Mouse (Mus musculus): ENCODE data around the gene Mb21d2. TPM values are rescaled to one million over a fixed set of nuclear protein-coding genes. Genes with fewer than 3 reads are reported as not detected.

The Mb21d2 gene
- polyA plus RNA-seq, 1 experiment from 2014 or later, result 21.4 TPM

DNA sequence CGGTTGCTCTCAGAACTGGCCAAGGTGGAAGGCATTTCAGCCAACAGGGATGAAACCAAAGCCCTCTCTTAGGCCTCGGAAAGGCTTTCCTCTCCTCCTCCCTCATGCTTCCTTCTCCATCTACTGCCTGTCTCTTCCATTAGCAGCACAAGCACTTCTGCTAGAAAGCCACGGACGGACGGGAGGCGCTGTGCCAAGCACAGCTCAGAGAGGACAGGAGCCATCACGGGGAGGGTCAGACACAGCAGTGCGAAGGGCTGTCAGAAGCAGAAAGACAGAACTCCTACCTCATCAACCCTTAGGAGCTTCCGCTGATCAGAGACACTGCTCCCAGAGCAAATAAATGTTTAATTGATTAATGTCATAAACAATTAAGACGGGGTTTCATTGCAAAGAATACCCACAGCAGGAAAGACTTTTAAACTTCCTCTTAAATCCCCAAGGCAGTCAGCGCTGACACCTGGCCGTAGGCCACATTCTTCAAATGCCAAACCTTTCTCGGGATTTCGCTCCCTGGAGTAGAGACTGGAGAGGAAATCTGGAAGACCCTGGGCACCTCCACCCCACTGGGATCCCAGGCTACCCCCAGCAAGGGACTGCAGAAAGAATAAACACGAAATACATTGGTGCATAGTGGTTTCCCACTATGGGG lies 30.8 kb downstream of the Mb21d2 start:
- no peaks in the 10 kb centered on the region for H3K36me3 ChIP-seq
- ATAC-seq (ENCODE audit: low FRiP score), result no peak
- no peak overlapping the region; the same call in 1 of the 2 replicates for H3K27ac ChIP-seq (replicated peaks)
- H3K4me1 ChIP-seq, result peaks cover 36% of the 10 kb centered on the region
- H3K27me3 ChIP-seq (replicated peaks), result no peaks in the 10 kb centered on the region
- H3K4me2 ChIP-seq, result peak overlapping the region; percentile 13; the same call in 1 of the 2 replicates
- no peak overlapping the region for H3K4me3 ChIP-seq (replicated peaks)
- WGBS, result 31% methylated on average over 15 of the region's 15 CpGs
- H3K9ac ChIP-seq (replicated peaks), result no peak overlapping the region
- no peaks in the 10 kb centered on the region for H3K9me3 ChIP-seq (replicated peaks)

- 97% methylated on average over 7 of the region's 7 CpGs for WGBS
- no peak for ATAC-seq (ENCODE audit: low FRiP score)
- Histone ChIP-seq H3K36me3 (no peaks in the 10 kb centered on the region), H3K4me2 (no peak overlapping the region), H3K4me3 (replicated peaks) (no peak overlapping the region), H3K9ac (replicated peaks) (no peak overlapping the region), H3K27ac (replicated peaks) (no peak overlapping the region), H3K4me1 (peaks cover 40% of the 10 kb centered on the region), H3K27me3 (replicated peaks) (no peaks in the 10 kb centered on the region), H3K9me3 (replicated peaks) (no peaks in the 10 kb centered on the region)
Observed at GRCm38 (mm10) chr16:28896571-28896970, 32.9 kb downstream of the Mb21d2 start.

DNA sequence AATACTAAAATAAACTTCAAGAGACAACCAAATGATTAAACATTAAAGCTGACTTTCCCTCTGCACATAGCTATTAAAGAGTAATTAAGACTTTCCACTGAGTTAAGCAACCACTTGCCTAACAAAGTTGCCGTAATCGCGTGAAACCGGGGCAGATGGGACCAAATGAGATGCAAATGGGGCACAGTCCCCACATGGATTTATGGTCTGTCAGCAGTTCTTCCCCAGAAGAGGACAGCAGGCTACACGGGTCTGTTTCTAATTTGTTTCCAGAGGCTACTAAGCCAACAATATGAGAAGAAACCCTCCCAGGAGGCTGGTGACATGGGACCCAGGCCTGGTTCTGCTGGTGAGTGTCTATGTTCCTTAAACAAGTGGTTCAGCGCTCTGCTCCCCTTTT lies 34.6 kb downstream of the Mb21d2 start:
- Histone ChIP-seq H3K9me3 (replicated peaks) (no peaks in the 10 kb centered on the region; the same call in 1 of the 2 replicates), H3K4me3 (replicated peaks) (no peak overlapping the region), H3K9ac (replicated peaks) (no peak overlapping the region), H3K36me3 (0 out of 2 replicates have a peak, but pooled peaks cover 2% of the 10 kb centered on the region), H3K4me1 (peaks cover 48% of the 10 kb centered on the region), H3K27me3 (replicated peaks) (no peaks in the 10 kb centered on the region), H3K4me2 (no peak overlapping the region), H3K27ac (replicated peaks) (no peak overlapping the region)
- ATAC-seq (ENCODE audit: low FRiP score), result peak; percentile 37; the same call in 1 of the 2 replicates
- WGBS, result 28% methylated on average over 6 of the region's 6 CpGs

DNA sequence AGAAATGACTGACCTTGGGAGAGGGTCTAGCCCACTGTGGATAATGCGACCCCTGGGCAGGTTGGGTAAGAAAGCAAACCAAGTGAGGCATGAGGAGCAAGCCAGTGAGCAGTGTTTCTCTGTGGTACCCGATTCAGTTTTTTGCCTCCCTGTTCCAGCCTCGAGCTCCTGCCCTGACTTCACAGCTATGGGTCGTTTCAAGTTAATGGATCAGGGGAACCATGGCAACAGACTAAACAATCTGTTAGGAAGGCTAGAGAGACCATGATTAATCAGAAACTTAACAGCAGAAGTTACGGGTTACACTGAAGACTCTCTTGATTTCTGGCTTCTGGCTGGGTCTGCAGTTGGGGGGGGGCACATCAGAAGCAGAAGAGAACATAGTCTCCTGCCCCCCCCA lies 36.2 kb downstream of the Mb21d2 start:
- Histone ChIP-seq H3K27ac (replicated peaks) (no peak overlapping the region), H3K4me3 (replicated peaks) (no peak overlapping the region), H3K9ac (replicated peaks) (no peak overlapping the region), H3K4me1 (peaks cover 43% of the 10 kb centered on the region), H3K9me3 (replicated peaks) (peaks cover 3% of the 10 kb centered on the region; the same call in 1 of the 2 replicates), H3K36me3 (0 out of 2 replicates have a peak, but pooled peaks cover 8% of the 10 kb centered on the region), H3K4me2 (no peak overlapping the region), H3K27me3 (replicated peaks) (no peaks in the 10 kb centered on the region)
- ATAC-seq (ENCODE audit: low FRiP score), result no peak
- WGBS, result 15% methylated on average over 5 of the region's 5 CpGs

DNA sequence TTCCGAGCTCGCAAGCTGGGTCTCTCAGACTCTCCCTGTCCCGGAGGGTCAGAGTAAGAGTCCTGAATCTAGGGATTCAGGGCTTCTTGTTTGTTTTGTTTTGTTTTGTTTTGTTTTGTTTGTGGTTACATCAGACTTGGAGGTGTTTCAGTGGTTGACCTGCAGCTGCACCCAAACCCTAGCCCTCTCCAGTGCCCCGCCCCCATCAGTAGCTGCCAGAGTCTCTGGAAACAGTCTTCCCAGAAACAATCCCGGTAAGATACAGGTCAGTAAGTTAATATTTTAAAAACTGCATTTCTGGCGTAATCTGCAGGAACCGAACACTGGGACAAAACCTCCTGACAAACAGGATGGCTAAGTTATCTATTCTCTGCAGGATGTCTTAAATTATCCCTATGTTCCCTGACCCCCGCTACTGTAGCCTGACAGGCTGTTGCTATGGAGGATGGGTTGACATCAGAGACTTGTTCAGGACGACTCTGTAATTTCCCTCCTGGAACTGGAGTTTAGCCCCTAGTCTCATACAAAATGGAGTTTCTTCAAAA lies 43.2 kb downstream of the Mb21d2 start:
- H3K4me2 ChIP-seq, result no peak overlapping the region
- H3K27ac ChIP-seq (replicated peaks), result 0 out of 2 replicates have a peak overlapping the region, but pooled peaks have one; percentile 3
- no peak overlapping the region for H3K4me3 ChIP-seq (replicated peaks)
- H3K27me3 ChIP-seq (replicated peaks), result no peaks in the 10 kb centered on the region
- H3K36me3 ChIP-seq, result 0 out of 2 replicates have a peak, but pooled peaks cover 8% of the 10 kb centered on the region
- no peak for ATAC-seq (ENCODE audit: low FRiP score)
- H3K9me3 ChIP-seq (replicated peaks), result peaks cover 3% of the 10 kb centered on the region; the same call in 1 of the 2 replicates
- 61% methylated on average over 9 of the region's 9 CpGs for WGBS
- H3K4me1 ChIP-seq, result peaks cover 60% of the 10 kb centered on the region
- H3K9ac ChIP-seq (replicated peaks), result no peak overlapping the region

DNA sequence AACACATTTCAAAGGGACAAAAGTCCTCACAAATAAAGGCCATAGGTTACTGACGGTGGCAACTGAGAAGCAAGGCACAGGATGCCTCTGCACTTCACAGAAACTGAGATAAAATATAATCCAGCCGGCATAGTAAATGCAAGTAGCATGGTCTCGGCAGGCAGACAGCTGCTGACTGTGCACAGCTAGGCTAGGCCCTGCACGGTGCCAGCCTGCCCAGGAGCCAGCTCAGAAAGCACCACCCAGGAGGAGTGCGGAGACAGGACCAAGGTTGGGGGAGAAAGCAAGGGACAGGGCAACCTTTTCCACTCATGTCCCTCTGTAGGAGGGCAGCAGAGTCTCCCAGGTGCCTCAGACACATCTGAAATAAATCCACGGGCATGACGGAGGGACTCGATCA lies 44.0 kb downstream of the Mb21d2 start:
- Histone ChIP-seq H3K9me3 (replicated peaks) (peaks cover 3% of the 10 kb centered on the region; the same call in 1 of the 2 replicates), H3K27me3 (replicated peaks) (no peaks in the 10 kb centered on the region), H3K4me2 (no peak overlapping the region), H3K9ac (replicated peaks) (no peak overlapping the region), H3K36me3 (0 out of 2 replicates have a peak, but pooled peaks cover 8% of the 10 kb centered on the region), H3K4me3 (replicated peaks) (no peak overlapping the region), H3K27ac (replicated peaks) (no peak overlapping the region), H3K4me1 (peaks cover 61% of the 10 kb centered on the region)
- peak; percentile 29; the same call in 1 of the 2 replicates for ATAC-seq (ENCODE audit: low FRiP score)
- WGBS, result 40% methylated on average over 8 of the region's 8 CpGs

GRCm38 (mm10) chr16:28884661-28885060 lies 44.8 kb downstream of the Mb21d2 start:
- 0 out of 2 replicates have a peak, but pooled peaks cover 3% of the 10 kb centered on the region for H3K9me3 ChIP-seq (replicated peaks)
- H3K4me1 ChIP-seq, result peaks cover 69% of the 10 kb centered on the region
- no peak overlapping the region for H3K9ac ChIP-seq (replicated peaks)
- H3K4me3 ChIP-seq (replicated peaks), result no peak overlapping the region
- H3K4me2 ChIP-seq, result no peak overlapping the region
- no peak overlapping the region for H3K27ac ChIP-seq (replicated peaks)
- no peak for ATAC-seq (ENCODE audit: low FRiP score)
- WGBS, result 85% methylated on average over 5 of the region's 5 CpGs
- H3K36me3 ChIP-seq, result 0 out of 2 replicates have a peak, but pooled peaks cover 4% of the 10 kb centered on the region
- no peaks in the 10 kb centered on the region for H3K27me3 ChIP-seq (replicated peaks)

- 60% methylated on average over 8 of the region's 8 CpGs for WGBS
- no peak overlapping the region for H3K4me2 ChIP-seq
Observed at GRCm38 (mm10) chr16:28883649-28884048, 45.8 kb downstream of the Mb21d2 start.

GRCm38 (mm10) chr16:28882687-28883428 lies 46.6 kb downstream of the Mb21d2 start:
- 81% methylated on average over 21 of the region's 21 CpGs for WGBS
- Histone ChIP-seq H3K4me2 (no peak overlapping the region), H3K4me3 (replicated peaks) (no peak overlapping the region), H3K9ac (replicated peaks) (no peak overlapping the region), H3K4me1 (peaks cover 69% of the 10 kb centered on the region), H3K36me3 (no peaks in the 10 kb centered on the region), H3K9me3 (replicated peaks) (no peaks in the 10 kb centered on the region), H3K27me3 (replicated peaks) (no peaks in the 10 kb centered on the region), H3K27ac (replicated peaks) (no peak overlapping the region)
- no peak for ATAC-seq (ENCODE audit: low FRiP score)

More at GRCm38 (mm10) chr16:28883649-28884048, 45.8 kb downstream of the Mb21d2 start:
- Histone ChIP-seq H3K27ac (replicated peaks) (no peak overlapping the region), H3K9ac (replicated peaks) (no peak overlapping the region), H3K4me3 (replicated peaks) (no peak overlapping the region), H3K36me3 (no peaks in the 10 kb centered on the region), H3K4me1 (peaks cover 70% of the 10 kb centered on the region), H3K9me3 (replicated peaks) (no peaks in the 10 kb centered on the region), H3K27me3 (replicated peaks) (no peaks in the 10 kb centered on the region)
- no peak for ATAC-seq (ENCODE audit: low FRiP score)

GRCm38 (mm10) chr16:28881787-28882186 lies 47.7 kb downstream of the Mb21d2 start:
- Histone ChIP-seq H3K27ac (replicated peaks) (no peak overlapping the region), H3K4me2 (no peak overlapping the region), H3K36me3 (no peaks in the 10 kb centered on the region), H3K4me1 (peaks cover 75% of the 10 kb centered on the region), H3K9ac (replicated peaks) (no peak overlapping the region), H3K9me3 (replicated peaks) (no peaks in the 10 kb centered on the region), H3K27me3 (replicated peaks) (no peaks in the 10 kb centered on the region), H3K4me3 (replicated peaks) (no peak overlapping the region)
- no peak for ATAC-seq (ENCODE audit: low FRiP score)
- WGBS, result 45% methylated on average over 8 of the region's 8 CpGs

DNA sequence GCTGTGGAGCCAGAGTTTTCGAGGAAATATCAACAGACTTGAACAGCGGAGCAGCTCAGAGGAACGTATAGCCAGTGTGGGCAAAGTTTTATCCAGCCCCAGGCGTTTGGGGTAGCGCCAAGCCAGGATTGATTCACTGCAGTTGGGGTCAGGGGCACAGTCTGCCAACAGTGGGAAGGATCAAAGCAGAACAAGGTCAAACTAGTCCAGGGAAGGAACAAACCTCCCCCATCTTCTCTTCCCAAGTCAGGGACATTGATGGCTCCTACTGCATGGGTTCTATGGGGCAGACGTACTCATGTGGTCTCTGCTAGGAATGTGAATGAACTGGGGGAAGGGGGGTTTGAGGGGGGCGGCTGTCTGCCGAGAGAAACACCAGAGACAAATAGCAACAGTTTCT lies 48.7 kb downstream of the Mb21d2 start:
- Histone ChIP-seq H3K4me3 (replicated peaks) (no peak overlapping the region), H3K9me3 (replicated peaks) (no peaks in the 10 kb centered on the region), H3K27ac (replicated peaks) (no peak overlapping the region), H3K4me1 (peaks cover 65% of the 10 kb centered on the region), H3K27me3 (replicated peaks) (no peaks in the 10 kb centered on the region), H3K4me2 (peak overlapping the region; percentile 27), H3K9ac (replicated peaks) (no peak overlapping the region), H3K36me3 (no peaks in the 10 kb centered on the region)
- ATAC-seq (ENCODE audit: low FRiP score), result peak; percentile 53
- 9% methylated on average over 8 of the region's 8 CpGs for WGBS

Data from neural tube, embryonic 15.5 days (tissue).